Mouse (Mus musculus): Measurements from ENCODE around the gene Slc36a1. TPM values are rescaled to one million over a fixed set of nuclear protein-coding genes. Genes with fewer than 3 reads are reported as not detected.

Slc36a1 gene
- polyA plus RNA-seq, 1 experiment from 2014 or later, result 1.5 TPM

GRCm38 (mm10) chr11:55184246-55184645, 19.9 kb upstream of the Slc36a1 start:
- ATAC-seq (ENCODE audit: low FRiP score), result no peak
- no peak overlapping the region for H3K4me3 ChIP-seq
- no peak overlapping the region for H3K4me2 ChIP-seq (replicated peaks)
- 79% methylated on average over 5 of the region's 5 CpGs for WGBS
- H3K9me3 ChIP-seq (replicated peaks), result no peaks in the 10 kb centered on the region
- H3K36me3 ChIP-seq, result no peaks in the 10 kb centered on the region
- 0 out of 2 replicates have a peak, but pooled peaks cover 3% of the 10 kb centered on the region for H3K4me1 ChIP-seq
- H3K27me3 ChIP-seq, result no peaks in the 10 kb centered on the region
- H3K9ac ChIP-seq, result no peak overlapping the region
- no peak overlapping the region for H3K27ac ChIP-seq

DNA sequence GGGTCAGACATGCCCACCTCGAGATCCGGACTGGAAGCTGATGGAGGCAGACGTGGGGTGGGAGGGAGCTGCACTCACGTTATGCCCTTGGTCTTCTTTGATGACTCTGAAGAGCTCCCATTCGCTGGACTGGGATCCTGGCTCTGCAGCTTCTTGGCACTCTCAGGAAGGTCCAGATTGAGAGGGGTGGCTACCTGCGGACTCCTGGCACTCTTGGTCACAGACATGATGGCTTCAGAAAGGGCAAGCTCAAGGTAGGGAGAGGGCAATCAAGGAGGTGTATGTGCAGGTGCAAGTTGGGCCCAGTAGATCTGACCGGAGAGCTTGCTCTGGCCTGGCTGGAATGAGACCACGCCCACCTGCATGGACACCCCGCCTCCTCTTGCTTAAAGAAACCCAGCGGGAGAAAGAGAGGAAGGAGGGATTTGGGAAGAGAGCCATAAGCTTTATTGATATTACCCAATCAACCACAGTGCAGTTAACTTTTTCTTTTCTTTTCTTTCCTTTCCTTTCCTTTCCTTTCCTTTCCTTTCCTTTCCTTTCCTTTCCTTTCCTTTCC, 19.3 kb upstream of the Slc36a1 start, which contains the start of gene Slc36a2:
TSS of gene Slc36a2 (minus strand) at position 345 of the 559 bp plus-strand sequence.
- Histone ChIP-seq H3K4me2 (replicated peaks) (no peak within 1 kb of the TSS), H3K4me1 (0 out of 2 replicates have a peak, but pooled peaks cover 3% of the 10 kb centered on the region), H3K27me3 (no peaks in the 10 kb centered on the region), H3K36me3 (no peaks in the 10 kb centered on the region), H3K9ac (no peak within 1 kb of the TSS), H3K27ac (no peak within 1 kb of the TSS), H3K9me3 (replicated peaks) (no peaks in the 10 kb centered on the region), H3K4me3 (no peak within 1 kb of the TSS)
- 24% methylated on average over 10 of the region's 10 CpGs for WGBS
- no peak for ATAC-seq (ENCODE audit: low FRiP score)

GRCm38 (mm10) chr11:55187292-55187691, 16.9 kb upstream of the Slc36a1 start:
- WGBS, result 91% methylated on average over 4 of the region's 4 CpGs
- Histone ChIP-seq H3K27me3 (no peaks in the 10 kb centered on the region), H3K27ac (no peak overlapping the region), H3K36me3 (no peaks in the 10 kb centered on the region), H3K4me1 (0 out of 2 replicates have a peak, but pooled peaks cover 3% of the 10 kb centered on the region), H3K9ac (no peak overlapping the region), H3K4me3 (no peak overlapping the region), H3K4me2 (replicated peaks) (no peak overlapping the region), H3K9me3 (replicated peaks) (no peaks in the 10 kb centered on the region)
- ATAC-seq (ENCODE audit: low FRiP score), result no peak

- Histone ChIP-seq H3K9ac (no peak overlapping the region), H3K4me3 (no peak overlapping the region), H3K4me2 (replicated peaks) (no peak overlapping the region), H3K27ac (no peak overlapping the region), H3K4me1 (0 out of 2 replicates have a peak, but pooled peaks cover 3% of the 10 kb centered on the region), H3K27me3 (no peaks in the 10 kb centered on the region), H3K36me3 (no peaks in the 10 kb centered on the region), H3K9me3 (replicated peaks) (no peaks in the 10 kb centered on the region)
- 82% methylated on average over 6 of the region's 6 CpGs for WGBS
- no peak for ATAC-seq (ENCODE audit: low FRiP score)
These were observed 16.4 kb upstream of the Slc36a1 start for GRCm38 (mm10) chr11:55187777-55188176.

DNA sequence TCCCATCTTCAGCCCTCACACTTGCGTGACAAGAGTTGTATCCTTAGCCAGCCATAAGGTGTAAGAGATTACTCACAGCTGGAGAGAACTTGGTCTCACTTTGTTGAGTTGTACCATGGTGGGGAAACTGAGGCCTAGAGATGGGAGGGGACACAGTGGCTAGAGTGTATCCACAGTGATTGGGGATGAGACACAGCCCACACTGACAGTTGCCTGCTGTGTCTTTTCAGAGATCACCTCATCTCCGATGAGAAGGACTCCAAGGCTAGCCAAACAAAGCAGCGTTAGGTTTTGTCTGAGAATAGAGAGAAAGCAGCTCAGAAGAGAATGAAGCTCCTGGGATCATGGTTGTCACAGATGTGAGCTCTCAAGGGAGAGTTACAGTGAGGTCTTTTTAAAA, 13.9 kb upstream of the Slc36a1 start:
- Histone ChIP-seq H3K27ac (no peak overlapping the region), H3K27me3 (no peaks in the 10 kb centered on the region), H3K9ac (no peak overlapping the region), H3K4me3 (no peak overlapping the region), H3K4me1 (no peaks in the 10 kb centered on the region), H3K4me2 (replicated peaks) (no peak overlapping the region), H3K9me3 (replicated peaks) (no peaks in the 10 kb centered on the region), H3K36me3 (no peaks in the 10 kb centered on the region)
- 84% methylated on average over 3 of the region's 3 CpGs for WGBS
- ATAC-seq (ENCODE audit: low FRiP score), result no peak

DNA sequence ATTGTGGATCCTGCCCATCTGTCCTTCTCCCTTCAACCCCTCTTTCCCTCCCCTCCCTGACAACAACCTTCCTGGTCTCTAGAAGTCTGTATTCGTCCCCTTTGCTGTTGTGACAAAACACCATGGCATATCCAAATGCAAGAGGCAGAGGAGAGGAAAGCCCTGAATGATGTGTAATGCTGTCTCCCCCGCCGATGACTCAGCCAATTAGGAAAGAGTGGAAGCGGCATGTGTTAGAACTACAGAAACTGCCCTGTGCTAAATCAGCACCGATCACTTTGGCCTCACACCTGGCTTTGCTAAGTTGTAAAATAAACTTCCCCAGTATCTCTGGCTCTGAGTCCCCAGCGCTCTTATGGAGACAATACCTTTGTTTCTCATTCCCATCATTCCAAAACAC, 7.1 kb upstream of the Slc36a1 start:
- H3K4me3 ChIP-seq, result no peak overlapping the region
- H3K36me3 ChIP-seq, result no peaks in the 10 kb centered on the region
- H3K4me2 ChIP-seq (replicated peaks), result no peak overlapping the region
- no peak overlapping the region for H3K27ac ChIP-seq
- H3K27me3 ChIP-seq, result no peaks in the 10 kb centered on the region
- no peak overlapping the region for H3K9ac ChIP-seq
- H3K4me1 ChIP-seq, result no peaks in the 10 kb centered on the region
- no peaks in the 10 kb centered on the region for H3K9me3 ChIP-seq (replicated peaks)
- WGBS, result 71% methylated on average over 6 of the region's 6 CpGs
- no peak for ATAC-seq (ENCODE audit: low FRiP score)

DNA sequence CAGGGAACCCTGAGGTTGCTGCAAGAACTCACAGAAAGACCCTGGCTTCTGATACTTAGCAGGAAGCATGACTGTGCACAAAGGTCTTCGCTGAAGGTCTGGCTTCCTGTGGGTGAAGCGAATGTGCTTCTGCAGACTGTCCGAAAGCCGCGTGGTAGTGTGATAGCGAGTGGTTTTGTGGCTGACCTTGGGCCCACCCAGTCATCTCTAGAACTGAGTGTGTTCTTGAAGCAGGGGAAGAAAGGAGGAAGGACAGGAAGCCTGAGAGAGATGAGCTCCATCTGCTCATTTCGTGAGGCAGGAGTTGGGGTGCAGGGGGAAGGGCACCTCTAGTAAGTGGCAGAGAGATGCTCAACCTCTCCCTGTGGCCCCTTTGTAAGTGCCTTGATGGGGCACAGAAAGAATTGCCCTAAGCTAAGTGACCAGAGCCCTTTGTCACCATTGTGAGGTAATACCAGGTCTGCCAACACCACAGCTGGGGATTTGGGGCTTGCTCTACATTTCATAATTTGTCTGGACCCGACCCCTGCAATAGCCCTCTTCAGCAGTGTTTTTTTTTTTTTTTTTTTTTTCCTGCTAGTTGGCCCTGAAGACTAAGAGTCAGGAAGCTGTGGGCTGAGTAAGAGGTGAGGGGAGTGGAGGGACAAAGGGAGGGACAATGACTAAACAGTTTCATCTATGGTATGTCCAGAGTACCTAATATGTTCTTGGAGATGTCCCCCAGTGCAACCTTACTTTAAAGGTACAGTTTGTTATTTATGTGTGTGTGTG, 6.2 kb upstream of the Slc36a1 start:
- WGBS, result 81% methylated on average over 8 of the region's 8 CpGs
- no peak overlapping the region for H3K9ac ChIP-seq
- no peaks in the 10 kb centered on the region for H3K36me3 ChIP-seq
- H3K27me3 ChIP-seq, result no peaks in the 10 kb centered on the region
- ATAC-seq (ENCODE audit: low FRiP score), result no peak
- no peak overlapping the region for H3K27ac ChIP-seq
- H3K4me1 ChIP-seq, result no peaks in the 10 kb centered on the region
- H3K4me2 ChIP-seq (replicated peaks), result no peak overlapping the region
- H3K4me3 ChIP-seq, result no peak overlapping the region
- H3K9me3 ChIP-seq (replicated peaks), result no peaks in the 10 kb centered on the region

- ATAC-seq (ENCODE audit: low FRiP score), result peak; percentile 69
- peak overlapping the region; percentile 63 for H3K4me3 ChIP-seq
These were observed 452 bp downstream of the Slc36a1 start for GRCm38 (mm10) chr11:55204602-55205001.

GRCm38 (mm10) chr11:55208001-55208690, 4.0 kb downstream of the Slc36a1 start:
- no peak overlapping the region for H3K4me2 ChIP-seq (replicated peaks)
- no peak overlapping the region for H3K9ac ChIP-seq
- H3K4me1 ChIP-seq, result peaks cover 21% of the 10 kb centered on the region
- H3K9me3 ChIP-seq (replicated peaks), result peaks cover 6% of the 10 kb centered on the region; the same call in 1 of the 2 replicates
- no peaks in the 10 kb centered on the region for H3K27me3 ChIP-seq
- 72% methylated on average over 6 of the region's 6 CpGs for WGBS
- no peak for ATAC-seq (ENCODE audit: low FRiP score)
- H3K36me3 ChIP-seq, result no peaks in the 10 kb centered on the region
- H3K27ac ChIP-seq, result no peak overlapping the region
- no peak overlapping the region for H3K4me3 ChIP-seq

More at GRCm38 (mm10) chr11:55204602-55205001, 452 bp downstream of the Slc36a1 start:
- Histone ChIP-seq H3K4me2 (replicated peaks) (peak overlapping the region; percentile 91), H3K9ac (peak overlapping the region; percentile 72), H3K4me1 (peaks cover 19% of the 10 kb centered on the region), H3K27me3 (no peaks in the 10 kb centered on the region), H3K36me3 (no peaks in the 10 kb centered on the region), H3K27ac (no peak overlapping the region), H3K9me3 (replicated peaks) (no peaks in the 10 kb centered on the region)
- 9% methylated on average over 17 of the region's 17 CpGs for WGBS

- Histone ChIP-seq H3K4me1 (peaks cover 21% of the 10 kb centered on the region), H3K27ac (no peak overlapping the region), H3K9ac (no peak overlapping the region), H3K27me3 (no peaks in the 10 kb centered on the region), H3K4me2 (replicated peaks) (no peak overlapping the region), H3K9me3 (replicated peaks) (peaks cover 6% of the 10 kb centered on the region; the same call in 1 of the 2 replicates), H3K4me3 (no peak overlapping the region), H3K36me3 (peaks cover 1% of the 10 kb centered on the region; the same call in 1 of the 2 replicates)
- ATAC-seq (ENCODE audit: low FRiP score), result no peak
- WGBS, result 76% methylated on average over 2 of the region's 2 CpGs
These were observed 4.9 kb downstream of the Slc36a1 start for GRCm38 (mm10) chr11:55209032-55209431.

DNA sequence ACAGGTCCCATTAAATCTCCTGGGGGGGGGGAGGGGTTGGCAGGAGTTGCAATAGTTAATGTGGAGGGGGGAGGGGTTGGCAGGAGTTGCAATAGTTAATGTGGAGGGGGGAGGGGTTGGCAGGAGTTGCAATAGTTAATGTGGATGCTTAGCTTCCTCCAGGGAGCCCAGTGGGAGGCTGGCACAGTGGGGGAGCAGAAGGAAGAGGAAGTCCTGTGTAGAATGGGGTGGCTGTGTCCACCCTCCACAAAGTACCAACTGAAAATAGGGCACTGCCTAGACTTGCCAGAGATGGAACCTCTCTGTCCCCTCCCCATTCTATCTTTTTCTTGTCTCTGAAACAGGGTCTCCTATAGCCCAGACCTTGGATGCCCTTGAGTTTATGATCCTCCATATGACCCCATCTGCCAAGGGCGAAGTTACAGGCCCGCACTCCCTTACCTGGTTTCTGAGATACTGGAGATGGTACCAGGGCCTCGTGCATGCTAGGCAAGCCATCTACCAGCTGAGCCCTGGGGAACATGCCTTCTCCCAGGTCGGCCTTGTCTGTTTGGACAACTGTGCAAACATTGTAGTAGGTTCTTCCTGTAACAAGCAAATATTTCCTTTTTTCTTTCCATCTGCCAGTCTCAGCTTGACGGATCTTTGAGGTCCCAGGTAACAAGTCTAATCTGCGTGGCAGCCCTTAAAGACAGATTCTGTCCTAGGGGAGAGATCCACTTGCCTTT, 5.6 kb downstream of the Slc36a1 start:
- no peak for ATAC-seq (ENCODE audit: low FRiP score)
- Histone ChIP-seq H3K4me3 (no peak overlapping the region), H3K36me3 (peaks cover 3% of the 10 kb centered on the region; the same call in 1 of the 2 replicates), H3K27ac (no peak overlapping the region), H3K4me1 (peaks cover 19% of the 10 kb centered on the region), H3K4me2 (replicated peaks) (no peak overlapping the region), H3K9me3 (replicated peaks) (peaks cover 6% of the 10 kb centered on the region; the same call in 1 of the 2 replicates), H3K9ac (no peak overlapping the region), H3K27me3 (no peaks in the 10 kb centered on the region)
- 74% methylated on average over 6 of the region's 6 CpGs for WGBS

GRCm38 (mm10) chr11:55213518-55213917, 9.4 kb downstream of the Slc36a1 start:
- H3K9me3 ChIP-seq (replicated peaks), result peaks cover 6% of the 10 kb centered on the region; the same call in 1 of the 2 replicates
- WGBS, result 91% methylated on average over 4 of the region's 4 CpGs
- H3K36me3 ChIP-seq, result peaks cover 3% of the 10 kb centered on the region; the same call in 1 of the 2 replicates
- no peak overlapping the region for H3K27ac ChIP-seq
- no peak overlapping the region for H3K4me3 ChIP-seq
- no peaks in the 10 kb centered on the region for H3K27me3 ChIP-seq
- no peak overlapping the region for H3K9ac ChIP-seq
- no peak for ATAC-seq (ENCODE audit: low FRiP score)
- 0 out of 2 replicates have a peak, but pooled peaks cover 7% of the 10 kb centered on the region for H3K4me1 ChIP-seq
- no peak overlapping the region for H3K4me2 ChIP-seq (replicated peaks)

All from hindbrain, embryonic 12.5 days (tissue).